Mouse (Mus musculus) MN1 (cell line): ENCODE measurements at regions not wholly inside any gene's neighbourhood (a gene's known extent, or its start where the extent isn't known, plus 50 kb on each side); places are given as distances from the start of the nearest gene placed in this dataset.
"Not testable (repeated sequence)": the region's sequence is repeated elsewhere in the genome, so short reads cannot be mapped to it uniquely, and the experiment has no call there.

Experiments used
- DNase-seq: peaks from one replicate; pipeline ENCODE4 v3.0.0-alpha.2; 2016; ENCODE audit warnings: low spot score

DNA sequence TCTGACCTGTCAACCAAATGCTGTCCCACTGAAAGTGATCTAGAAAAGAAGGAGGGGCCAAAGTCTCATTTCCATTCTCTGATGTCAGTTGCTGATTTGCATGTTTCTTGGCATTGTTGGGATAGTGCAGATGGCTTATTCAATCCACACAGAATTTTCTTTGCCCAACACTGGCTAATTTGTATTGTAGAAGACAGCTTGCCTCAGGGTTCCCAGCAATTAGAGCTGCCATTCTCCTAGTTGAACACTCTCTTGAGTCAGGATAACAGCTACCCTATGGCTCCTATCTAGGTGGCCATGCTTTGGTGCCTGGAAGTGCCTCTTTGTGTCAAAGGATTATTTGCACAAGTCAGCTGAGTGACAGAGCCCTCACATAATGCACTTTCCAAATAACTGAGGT, 569.0 kb downstream of the Lrriq3 start:
- no peak for DNase-seq

DNA sequence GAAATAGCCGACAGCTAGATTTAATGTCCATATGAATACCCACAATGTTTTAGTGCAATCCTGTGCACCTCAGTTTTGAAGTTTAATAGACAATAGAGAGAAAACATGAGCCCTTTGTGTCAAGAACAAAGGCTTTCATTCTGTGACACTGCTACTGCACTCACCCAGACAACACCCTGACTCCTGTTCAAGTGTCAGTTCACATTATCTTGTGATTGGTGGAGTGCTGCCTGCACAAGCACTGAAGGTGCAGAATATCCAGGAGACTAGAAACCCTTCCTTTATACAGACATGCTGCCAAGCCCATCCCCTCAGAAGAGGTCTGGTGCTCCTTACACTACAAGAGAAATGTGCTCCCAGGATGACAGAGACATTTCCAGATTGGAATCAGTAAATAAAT, 579.3 kb downstream of the Lrriq3 start:
- DNase-seq: no peak

DNA sequence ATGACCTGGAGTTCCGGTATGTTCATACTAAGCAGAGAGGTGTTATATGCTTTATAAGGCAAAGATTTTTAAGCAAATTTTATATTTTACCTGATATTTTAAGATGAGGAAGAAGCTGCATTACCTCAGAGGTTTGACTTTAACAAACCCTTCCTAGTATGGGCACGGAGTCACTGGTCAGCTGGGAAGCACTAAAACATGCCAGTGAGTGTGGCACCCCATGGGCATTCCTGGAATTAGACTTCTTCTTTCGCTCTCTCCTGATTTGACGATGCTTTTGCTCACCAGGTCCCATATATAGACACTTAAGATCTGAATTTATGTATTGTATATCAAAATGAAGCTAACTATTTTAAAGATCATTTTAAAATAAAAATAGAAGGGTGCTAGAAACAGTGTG, 587.0 kb downstream of the Lrriq3 start:
- no peak for DNase-seq

- peak; percentile 71 for DNase-seq
These were observed 589.9 kb downstream of the Lrriq3 start for GRCm38 (mm10) chr3:155682921-155683813.

- DNase-seq: no peak
These were observed 595.1 kb downstream of the Lrriq3 start for GRCm38 (mm10) chr3:155688358-155688757.

DNA sequence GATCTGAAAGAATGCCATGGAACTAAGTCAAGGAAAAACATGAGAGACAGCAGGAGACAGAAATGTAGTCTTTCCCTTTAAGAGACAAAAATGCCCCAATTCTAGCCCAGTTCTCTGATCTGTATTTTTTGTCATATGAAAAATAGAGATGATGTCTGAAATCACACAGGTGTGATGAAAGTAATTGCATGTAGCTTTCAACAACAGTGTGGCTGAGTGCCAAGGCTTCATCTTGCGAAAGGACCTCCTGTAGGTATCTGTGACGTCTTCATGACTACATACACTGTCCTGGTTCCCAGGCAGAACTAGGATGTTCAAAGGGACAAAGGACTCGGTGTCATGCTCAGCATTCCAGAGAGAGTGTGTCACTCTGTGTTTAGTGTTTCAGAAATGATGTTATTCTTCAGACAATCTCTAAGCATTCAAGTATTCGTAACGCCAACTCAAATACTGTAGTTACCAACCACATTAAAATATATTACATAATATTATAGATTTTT, 629.8 kb downstream of the Lrriq3 start:
- DNase-seq: no peak

DNA sequence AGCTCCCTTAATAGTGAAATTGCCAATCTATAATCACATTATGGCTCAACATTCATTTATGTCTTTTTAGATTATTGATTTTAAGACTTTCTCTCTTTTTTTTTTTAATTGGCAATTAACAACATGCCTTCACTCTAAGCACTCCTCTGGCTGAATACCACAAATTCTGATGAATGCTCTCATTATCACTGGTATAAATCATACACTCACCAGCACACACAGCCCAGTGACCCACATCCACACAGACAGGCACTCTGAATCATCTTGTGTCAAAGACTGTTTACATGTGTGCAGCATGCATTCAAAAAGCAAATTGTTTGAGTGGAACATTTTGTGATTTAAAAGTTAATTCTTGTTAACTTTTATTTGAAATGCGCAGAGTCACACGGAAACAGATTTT, 649.2 kb downstream of the Lrriq3 start:
- DNase-seq: no peak

- not testable (repeated sequence) for DNase-seq
These were observed 653.4 kb downstream of the Lrriq3 start for GRCm38 (mm10) chr3:155746601-155747000.

GRCm38 (mm10) chr3:155747511-155747910, 654.3 kb downstream of the Lrriq3 start:
- no peak for DNase-seq

DNA sequence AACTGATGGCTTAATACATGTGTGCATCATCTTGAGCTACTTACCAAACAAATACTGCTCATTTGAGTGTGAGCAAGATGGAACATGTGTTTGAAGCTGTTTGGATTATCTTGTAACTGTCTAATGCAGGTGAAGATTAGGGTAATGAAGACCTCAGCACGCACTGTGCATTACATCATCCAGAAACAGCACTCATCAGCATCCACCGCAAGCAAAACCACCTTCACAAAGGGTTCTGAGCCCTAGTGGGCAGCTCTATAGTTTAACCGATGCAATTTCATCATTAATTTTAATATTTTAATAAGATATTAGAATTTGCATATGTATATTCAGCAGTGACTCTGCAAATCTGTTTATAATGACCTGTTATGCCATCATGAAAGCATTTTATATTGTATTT, 664.1 kb downstream of the Lrriq3 start:
- no peak for DNase-seq

GRCm38 (mm10) chr3:155776019-155776418, 682.8 kb downstream of the Lrriq3 start:
- DNase-seq: no peak

- no peak for DNase-seq
These were observed 683.8 kb downstream of the Lrriq3 start for GRCm38 (mm10) chr3:155777025-155777424.

GRCm38 (mm10) chr3:155815693-155816092, 722.5 kb downstream of the Lrriq3 start:
- DNase-seq: no peak

- DNase-seq: no peak
These were observed 731.6 kb downstream of the Lrriq3 start for GRCm38 (mm10) chr3:155824863-155825262.

DNA sequence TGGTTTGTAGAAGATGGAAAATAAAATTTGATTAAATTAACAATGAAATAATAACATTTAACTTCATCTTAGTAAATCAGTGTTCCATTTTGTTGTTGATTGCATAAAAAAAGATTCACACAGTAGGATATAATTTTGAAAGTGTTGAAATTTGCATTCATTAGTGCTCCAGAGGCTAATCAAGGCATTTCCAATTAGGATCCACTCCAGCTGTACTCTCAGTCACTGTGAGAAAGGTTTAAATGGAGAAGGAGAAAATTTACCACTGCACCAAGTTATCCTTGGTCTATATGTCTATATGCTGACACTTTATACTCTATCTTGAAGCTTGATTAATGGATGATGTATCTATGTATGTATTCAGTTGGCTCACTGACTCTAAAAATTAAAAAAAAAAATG, 695.3 kb upstream of the Negr1 start:
- no peak for DNase-seq

DNA sequence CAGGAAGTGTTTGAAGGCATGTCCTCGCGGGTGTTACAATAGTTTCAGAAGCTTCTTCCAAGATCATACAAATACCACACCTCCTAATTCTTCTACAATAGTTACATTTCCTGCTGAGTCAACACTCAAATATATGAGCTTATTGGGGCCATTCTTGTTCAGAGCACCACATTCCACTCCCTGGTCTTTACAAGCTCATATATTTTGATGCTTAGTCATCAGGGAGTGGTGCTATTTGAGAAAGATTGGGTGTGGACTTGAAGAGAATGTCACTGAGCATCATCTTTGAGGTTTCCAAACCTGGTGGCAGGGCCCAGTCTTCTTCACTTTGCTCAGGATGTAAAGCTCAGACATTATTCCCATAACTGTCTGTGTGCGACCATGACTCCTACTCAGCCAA, 685.9 kb upstream of the Negr1 start:
- no peak for DNase-seq

GRCm38 (mm10) chr3:155878401-155878800, 683.2 kb upstream of the Negr1 start:
- DNase-seq: no peak

DNA sequence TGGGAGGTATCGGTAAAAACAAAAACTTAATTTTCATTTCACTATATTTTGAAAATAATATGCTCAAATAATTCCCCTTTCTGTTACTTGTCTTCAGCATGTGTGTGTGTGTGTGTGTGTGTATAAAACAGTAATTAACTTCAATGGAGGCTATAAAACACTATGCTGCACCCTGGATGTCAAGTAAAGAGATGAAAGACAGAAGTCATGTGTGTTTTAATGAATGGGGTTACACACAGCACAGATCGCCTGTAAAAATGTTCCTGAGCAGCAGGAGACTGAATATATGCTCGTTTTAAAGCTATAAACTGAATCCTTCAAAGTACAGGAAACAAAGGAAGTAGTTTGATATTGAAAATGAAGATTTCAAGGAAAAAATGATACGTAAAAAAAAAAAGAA, 680.9 kb upstream of the Negr1 start:
- DNase-seq: no peak

DNA sequence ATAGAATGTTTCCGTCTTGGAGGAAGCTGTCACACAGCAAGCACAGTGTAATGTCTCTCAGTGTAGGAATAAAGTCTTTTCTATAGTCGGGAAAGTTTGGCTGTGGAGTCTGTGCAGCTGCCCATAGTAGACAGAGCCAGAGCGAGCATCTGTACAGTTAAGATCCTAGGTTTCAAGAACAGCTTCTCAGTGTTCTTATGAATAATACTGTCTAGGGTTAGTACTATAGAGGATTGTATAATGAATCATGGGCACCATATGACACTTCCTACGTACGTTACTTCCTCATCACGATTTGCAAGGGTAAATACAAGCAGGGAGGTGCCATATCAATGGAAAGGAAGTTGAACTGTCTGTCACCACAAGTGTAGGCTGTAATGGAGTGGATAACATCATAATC, 645.6 kb upstream of the Negr1 start:
- no peak for DNase-seq

GRCm38 (mm10) chr3:155942896-155943295, 618.7 kb upstream of the Negr1 start:
- no peak for DNase-seq

GRCm38 (mm10) chr3:155944042-155944735, 617.4 kb upstream of the Negr1 start:
- no peak for DNase-seq

GRCm38 (mm10) chr3:155945188-155945587, 616.4 kb upstream of the Negr1 start:
- no peak for DNase-seq

GRCm38 (mm10) chr3:155962496-155962895, 599.1 kb upstream of the Negr1 start:
- DNase-seq: peak; percentile 27
